Mouse (Mus musculus): ENCODE results near the gene Opn1sw. TPM values are rescaled to one million over a fixed set of nuclear protein-coding genes. Genes with fewer than 3 reads are reported as not detected.

The Opn1sw gene
- polyA plus RNA-seq, 1 experiment from 2014 or later, result 0.62 TPM

GRCm38 (mm10) chr6:29389425-29389824 is 1.2 kb upstream of the Opn1sw start:
- no peak overlapping the region for H3K4me3 ChIP-seq (ENCODE audit: low read length)
- peaks cover 17% of the 10 kb centered on the region for H3K4me1 ChIP-seq (ENCODE audit: control insufficient read depth, insufficient read depth, low read length)
- no peaks in the 10 kb centered on the region for H3K36me3 ChIP-seq (ENCODE audit: control insufficient read depth, insufficient read depth)
- ATAC-seq (replicated peaks; ENCODE audit: extremely low read depth, insufficient read depth, low FRiP score), result no peak
- no peaks in the 10 kb centered on the region for H3K9me3 ChIP-seq (replicated peaks; ENCODE audit: control insufficient read depth, low read length)
- H3K9ac ChIP-seq (ENCODE audit: low read length), result no peak overlapping the region
- H3K4me2 ChIP-seq (ENCODE audit: low read depth, low read length), result no peak overlapping the region
- no peak overlapping the region for H3K27ac ChIP-seq (ENCODE audit: low read length)
- H3K27me3 ChIP-seq (ENCODE audit: control insufficient read depth, insufficient read depth, low read length), result peaks cover 5% of the 10 kb centered on the region; the same call in 1 of the 2 replicates
- 46% methylated on average over 9 of the region's 9 CpGs for WGBS

DNA sequence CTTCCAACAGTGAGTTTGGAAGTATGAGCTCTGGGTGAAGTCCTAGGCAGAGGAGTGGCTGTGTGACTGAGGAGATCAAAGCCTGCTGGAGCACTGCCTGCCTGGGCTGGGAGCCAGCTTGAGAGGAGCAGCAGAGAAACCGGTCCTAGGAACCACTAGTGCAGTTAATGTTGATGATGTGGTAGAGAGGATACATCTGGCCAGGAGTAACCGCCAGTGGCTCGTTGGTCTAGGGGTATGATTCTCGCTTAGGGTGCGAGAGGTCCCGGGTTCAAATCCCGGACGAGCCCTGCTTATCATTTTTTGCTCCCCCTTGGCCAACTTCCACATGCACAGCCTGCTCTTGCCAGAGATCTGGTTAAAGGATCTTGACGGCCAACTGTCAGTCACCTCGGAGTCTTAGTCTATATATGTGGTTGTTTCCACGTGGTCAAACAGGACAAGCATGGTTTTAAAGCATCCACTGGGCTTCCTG is 375 bp upstream of the Opn1sw start:
- Histone ChIP-seq H3K27ac (ENCODE audit: low read length) (peak overlapping the region; percentile 82), H3K4me3 (ENCODE audit: low read length) (peak overlapping the region; percentile 59), H3K4me2 (ENCODE audit: low read depth, low read length) (peak overlapping the region; percentile 68), H3K4me1 (ENCODE audit: control insufficient read depth, insufficient read depth, low read length) (peaks cover 17% of the 10 kb centered on the region), H3K9ac (ENCODE audit: low read length) (peak overlapping the region; percentile 63), H3K36me3 (ENCODE audit: control insufficient read depth, insufficient read depth) (no peaks in the 10 kb centered on the region), H3K9me3 (replicated peaks; ENCODE audit: control insufficient read depth, low read length) (no peaks in the 10 kb centered on the region), H3K27me3 (ENCODE audit: control insufficient read depth, insufficient read depth, low read length) (peaks cover 4% of the 10 kb centered on the region; the same call in 1 of the 2 replicates)
- peak; percentile 95 for ATAC-seq (replicated peaks; ENCODE audit: extremely low read depth, insufficient read depth, low FRiP score)
- WGBS, result 4% methylated on average over 11 of the region's 11 CpGs

DNA sequence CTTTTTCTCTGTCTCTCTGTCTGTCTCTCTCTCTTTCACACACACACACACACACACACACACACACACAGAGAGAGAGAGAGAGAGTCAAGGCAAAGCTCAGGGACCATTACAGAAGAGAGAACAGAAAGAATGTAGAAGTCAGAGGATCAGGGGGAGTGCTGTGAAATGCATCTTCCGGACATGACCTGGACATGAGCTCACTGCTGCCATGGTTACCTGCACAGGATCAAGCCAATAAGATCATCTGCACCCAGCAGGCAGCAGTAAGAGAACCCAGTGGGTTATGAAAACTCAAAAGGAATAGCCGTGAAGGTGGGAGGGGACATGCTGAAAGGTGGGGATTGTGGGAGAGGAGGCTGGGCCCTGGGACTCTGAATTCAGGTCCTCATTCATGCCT is 5.8 kb downstream of the Opn1sw start:
- Histone ChIP-seq H3K4me3 (ENCODE audit: low read length) (no peak overlapping the region), H3K36me3 (ENCODE audit: control insufficient read depth, insufficient read depth) (peaks cover 4% of the 10 kb centered on the region; the same call in 1 of the 2 replicates), H3K9me3 (replicated peaks; ENCODE audit: control insufficient read depth, low read length) (no peaks in the 10 kb centered on the region), H3K4me1 (ENCODE audit: control insufficient read depth, insufficient read depth, low read length) (peaks cover 4% of the 10 kb centered on the region), H3K27ac (ENCODE audit: low read length) (no peak overlapping the region), H3K27me3 (ENCODE audit: control insufficient read depth, insufficient read depth, low read length) (peaks cover 2% of the 10 kb centered on the region; the same call in 1 of the 2 replicates), H3K9ac (ENCODE audit: low read length) (no peak overlapping the region), H3K4me2 (ENCODE audit: low read depth, low read length) (no peak overlapping the region)
- 77% methylated on average over 2 of the region's 2 CpGs for WGBS
- no peak for ATAC-seq (replicated peaks; ENCODE audit: extremely low read depth, insufficient read depth, low FRiP score)

- Histone ChIP-seq H3K4me3 (ENCODE audit: low read length) (no peak overlapping the region), H3K9ac (ENCODE audit: low read length) (no peak overlapping the region), H3K4me2 (ENCODE audit: low read depth, low read length) (no peak overlapping the region), H3K9me3 (replicated peaks; ENCODE audit: control insufficient read depth, low read length) (no peaks in the 10 kb centered on the region), H3K36me3 (ENCODE audit: control insufficient read depth, insufficient read depth) (peaks cover 21% of the 10 kb centered on the region), H3K27me3 (ENCODE audit: control insufficient read depth, insufficient read depth, low read length) (no peaks in the 10 kb centered on the region), H3K27ac (ENCODE audit: low read length) (no peak overlapping the region), H3K4me1 (ENCODE audit: control insufficient read depth, insufficient read depth, low read length) (no peaks in the 10 kb centered on the region)
- 87% methylated on average over 6 of the region's 6 CpGs for WGBS
- no peak for ATAC-seq (replicated peaks; ENCODE audit: extremely low read depth, insufficient read depth, low FRiP score)
These were observed 8.3 kb downstream of the Opn1sw start for GRCm38 (mm10) chr6:29379954-29380353.

DNA sequence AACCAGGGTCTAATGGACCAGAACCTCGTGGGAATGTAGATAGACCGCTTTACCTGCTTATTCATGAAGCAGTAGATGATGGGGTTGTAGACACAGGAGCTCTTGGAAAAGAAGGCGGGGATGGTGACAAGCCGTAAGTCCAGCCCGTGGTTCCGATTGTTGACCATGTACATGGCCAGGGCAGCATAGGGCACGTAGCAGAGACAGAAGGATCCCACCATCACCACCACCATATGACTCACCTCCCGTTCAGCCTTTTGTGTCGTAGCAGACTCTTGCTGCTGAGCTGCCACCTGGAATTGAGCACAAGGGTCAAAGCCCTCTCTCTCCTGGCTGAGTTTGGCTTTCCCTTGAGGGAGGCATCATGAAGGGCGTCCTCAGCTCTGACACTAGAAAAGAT is 9.6 kb downstream of the Opn1sw start:
- 93% methylated on average over 10 of the region's 10 CpGs for WGBS
- H3K36me3 ChIP-seq (ENCODE audit: control insufficient read depth, insufficient read depth), result peaks cover 31% of the 10 kb centered on the region
- H3K4me1 ChIP-seq (ENCODE audit: control insufficient read depth, insufficient read depth, low read length), result no peaks in the 10 kb centered on the region
- no peak overlapping the region for H3K27ac ChIP-seq (ENCODE audit: low read length)
- no peak for ATAC-seq (replicated peaks; ENCODE audit: extremely low read depth, insufficient read depth, low FRiP score)
- no peaks in the 10 kb centered on the region for H3K9me3 ChIP-seq (replicated peaks; ENCODE audit: control insufficient read depth, low read length)
- no peaks in the 10 kb centered on the region for H3K27me3 ChIP-seq (ENCODE audit: control insufficient read depth, insufficient read depth, low read length)
- no peak overlapping the region for H3K9ac ChIP-seq (ENCODE audit: low read length)
- no peak overlapping the region for H3K4me3 ChIP-seq (ENCODE audit: low read length)
- no peak overlapping the region for H3K4me2 ChIP-seq (ENCODE audit: low read depth, low read length)

DNA sequence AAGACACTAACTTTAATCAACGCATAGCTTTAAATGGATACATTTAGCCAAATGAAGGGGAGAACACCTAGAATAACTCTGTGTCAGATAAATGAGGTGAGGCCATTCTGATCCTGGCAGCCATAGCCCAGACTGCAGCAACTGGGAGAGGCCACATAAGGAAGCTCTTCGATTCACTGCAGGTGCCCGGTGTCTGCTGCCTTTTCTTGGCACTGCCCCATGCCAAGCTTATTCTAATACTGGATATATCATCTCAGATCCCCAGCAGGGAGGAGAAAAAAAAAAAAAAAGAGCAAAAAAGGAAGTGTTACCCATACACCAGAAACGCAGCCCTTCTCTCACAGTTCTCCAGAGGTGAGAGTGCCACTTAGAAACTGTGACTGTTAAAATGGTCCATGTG is 10.9 kb downstream of the Opn1sw start:
- Histone ChIP-seq H3K27me3 (ENCODE audit: control insufficient read depth, insufficient read depth, low read length) (no peaks in the 10 kb centered on the region), H3K9ac (ENCODE audit: low read length) (no peak overlapping the region), H3K4me3 (ENCODE audit: low read length) (no peak overlapping the region), H3K4me1 (ENCODE audit: control insufficient read depth, insufficient read depth, low read length) (no peaks in the 10 kb centered on the region), H3K36me3 (ENCODE audit: control insufficient read depth, insufficient read depth) (peaks cover 40% of the 10 kb centered on the region), H3K9me3 (replicated peaks; ENCODE audit: control insufficient read depth, low read length) (no peaks in the 10 kb centered on the region), H3K4me2 (ENCODE audit: low read depth, low read length) (no peak overlapping the region), H3K27ac (ENCODE audit: low read length) (no peak overlapping the region)
- ATAC-seq (replicated peaks; ENCODE audit: extremely low read depth, insufficient read depth, low FRiP score), result no peak
- whole genome bisulfite sequencing, result 85% methylated on average over 4 of the region's 4 CpGs

- 96% methylated on average over 1 of the region's 1 CpGs for WGBS
- H3K9ac ChIP-seq (ENCODE audit: low read length), result no peak overlapping the region
- peaks cover 40% of the 10 kb centered on the region for H3K36me3 ChIP-seq (ENCODE audit: control insufficient read depth, insufficient read depth)
- no peak for ATAC-seq (replicated peaks; ENCODE audit: extremely low read depth, insufficient read depth, low FRiP score)
- no peaks in the 10 kb centered on the region for H3K27me3 ChIP-seq (ENCODE audit: control insufficient read depth, insufficient read depth, low read length)
- H3K4me3 ChIP-seq (ENCODE audit: low read length), result no peak overlapping the region
- no peak overlapping the region for H3K4me2 ChIP-seq (ENCODE audit: low read depth, low read length)
- no peaks in the 10 kb centered on the region for H3K9me3 ChIP-seq (replicated peaks; ENCODE audit: control insufficient read depth, low read length)
- H3K27ac ChIP-seq (ENCODE audit: low read length), result no peak overlapping the region
- peaks cover 7% of the 10 kb centered on the region for H3K4me1 ChIP-seq (ENCODE audit: control insufficient read depth, insufficient read depth, low read length)
These were observed 23.0 kb downstream of the Opn1sw start for GRCm38 (mm10) chr6:29365277-29365676.

DNA sequence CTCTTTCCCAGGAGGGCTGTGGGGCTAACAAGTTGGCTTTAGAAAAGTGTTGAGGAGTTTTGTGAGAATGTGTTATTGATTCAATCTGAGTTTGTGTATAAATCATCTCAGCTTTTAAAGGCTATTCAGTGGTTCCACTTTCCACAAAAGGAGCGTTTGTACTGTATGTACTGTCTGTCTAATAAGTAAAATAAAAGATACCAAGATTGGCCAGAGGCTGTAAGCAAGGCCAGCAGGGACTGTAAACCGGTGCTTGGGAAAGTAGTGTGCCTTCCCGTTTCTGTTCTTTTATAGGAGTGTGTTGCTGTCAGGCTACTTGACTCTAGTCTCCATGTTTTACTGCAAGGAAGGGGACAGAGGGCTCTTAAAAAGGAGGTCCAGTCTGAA is 25.1 kb downstream of the Opn1sw start:
- Histone ChIP-seq H3K36me3 (ENCODE audit: control insufficient read depth, insufficient read depth) (peaks cover 32% of the 10 kb centered on the region), H3K9ac (ENCODE audit: low read length) (no peak overlapping the region), H3K4me1 (ENCODE audit: control insufficient read depth, insufficient read depth, low read length) (peaks cover 21% of the 10 kb centered on the region), H3K9me3 (replicated peaks; ENCODE audit: control insufficient read depth, low read length) (no peaks in the 10 kb centered on the region), H3K27me3 (ENCODE audit: control insufficient read depth, insufficient read depth, low read length) (no peaks in the 10 kb centered on the region), H3K4me3 (ENCODE audit: low read length) (no peak overlapping the region), H3K4me2 (ENCODE audit: low read depth, low read length) (no peak overlapping the region), H3K27ac (ENCODE audit: low read length) (peak overlapping the region; percentile 58)
- no peak for ATAC-seq (replicated peaks; ENCODE audit: extremely low read depth, insufficient read depth, low FRiP score)
- 72% methylated on average over 3 of the region's 3 CpGs for WGBS

GRCm38 (mm10) chr6:29362246-29363128 is 25.8 kb downstream of the Opn1sw start:
- H3K27ac ChIP-seq (ENCODE audit: low read length), result peak overlapping the region; percentile 58
- H3K9me3 ChIP-seq (replicated peaks; ENCODE audit: control insufficient read depth, low read length), result no peaks in the 10 kb centered on the region
- WGBS, result 52% methylated on average over 7 of the region's 7 CpGs
- no peak for ATAC-seq (replicated peaks; ENCODE audit: extremely low read depth, insufficient read depth, low FRiP score)
- no peaks in the 10 kb centered on the region for H3K27me3 ChIP-seq (ENCODE audit: control insufficient read depth, insufficient read depth, low read length)
- no peak overlapping the region for H3K4me2 ChIP-seq (ENCODE audit: low read depth, low read length)
- peaks cover 21% of the 10 kb centered on the region for H3K4me1 ChIP-seq (ENCODE audit: control insufficient read depth, insufficient read depth, low read length)
- no peak overlapping the region for H3K4me3 ChIP-seq (ENCODE audit: low read length)
- H3K9ac ChIP-seq (ENCODE audit: low read length), result peak overlapping the region; percentile 15
- H3K36me3 ChIP-seq (ENCODE audit: control insufficient read depth, insufficient read depth), result peaks cover 32% of the 10 kb centered on the region

Measured in heart, embryonic 16.5 days (tissue).